Mouse (Mus musculus): ENCODE results near the gene Mgat4a.

- TF ChIP-seq CTCF (IDR thresholded peaks at IDR 0.05; ENCODE audit: low read depth) (no peak), EP300 (IDR thresholded peaks at IDR 0.05; ENCODE audit: low read depth) (no peak)
Observed at GRCm38 (mm10) chr1:37430297-37430840, 110.4 kb downstream of the Mgat4a start.
